Mouse (Mus musculus): Measurements from ENCODE around the gene Wdr48.

Wdr48 gene

GRCm38 (mm10) chr9:119923462-119923861, 28.8 kb downstream of the Wdr48 start:
- in situ Hi-C loops (cut with MboI, MseI), result no loop called here

GRCm38 (mm10) chr9:119925120-119925657, 30.5 kb downstream of the Wdr48 start:
- in situ Hi-C loops (cut with MboI, MseI), result no loop called here

GRCm38 (mm10) chr9:119925729-119926128, 31.1 kb downstream of the Wdr48 start:
- in situ Hi-C loops (cut with MboI, MseI), result no loop called here

GRCm38 (mm10) chr9:119926497-119926896, 31.8 kb downstream of the Wdr48 start:
- in situ Hi-C loops (cut with MboI, MseI), result no loop called here

DNA sequence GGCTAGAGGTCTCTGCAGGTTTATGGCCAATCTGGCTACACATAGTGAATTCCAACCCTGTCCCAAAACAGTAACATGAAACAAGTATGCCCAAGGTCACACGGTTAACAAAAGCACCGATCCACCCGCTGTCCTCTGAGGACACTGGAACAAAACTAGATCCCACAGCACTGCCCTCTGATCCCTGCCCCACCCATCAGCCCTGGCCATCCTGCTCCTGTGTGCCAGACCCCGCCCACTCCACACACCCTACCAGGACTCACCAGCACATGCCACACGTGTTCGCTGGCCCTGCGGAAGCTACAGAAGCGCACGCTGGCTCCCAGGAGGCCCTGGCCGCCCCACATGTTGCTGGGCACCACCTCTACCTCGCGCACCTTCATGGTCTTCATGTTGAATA, 37.7 kb downstream of the Wdr48 start:
- in situ Hi-C loops (cut with MboI, MseI), result no loop called here

DNA sequence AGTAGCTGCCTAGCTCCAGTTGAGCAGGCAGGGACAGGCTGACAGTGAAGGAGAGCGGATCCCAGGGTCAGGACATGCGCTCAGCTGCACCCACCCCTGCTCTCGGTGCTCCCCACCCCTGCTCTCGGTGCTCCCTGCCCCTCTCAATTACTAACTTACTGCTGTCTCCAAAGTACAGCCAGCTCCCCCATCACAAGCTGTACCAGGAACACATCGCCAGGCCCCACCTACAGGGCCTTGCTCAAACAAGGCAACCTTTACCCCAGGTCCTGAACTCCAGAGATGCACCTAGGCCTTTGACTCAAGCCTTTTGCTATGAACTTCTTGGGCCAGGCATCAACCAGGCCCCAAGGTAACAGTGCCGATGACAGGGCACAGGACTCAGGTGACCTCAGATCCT, 39.0 kb downstream of the Wdr48 start:
- in situ Hi-C loops (cut with MboI, MseI), result no loop called here

DNA sequence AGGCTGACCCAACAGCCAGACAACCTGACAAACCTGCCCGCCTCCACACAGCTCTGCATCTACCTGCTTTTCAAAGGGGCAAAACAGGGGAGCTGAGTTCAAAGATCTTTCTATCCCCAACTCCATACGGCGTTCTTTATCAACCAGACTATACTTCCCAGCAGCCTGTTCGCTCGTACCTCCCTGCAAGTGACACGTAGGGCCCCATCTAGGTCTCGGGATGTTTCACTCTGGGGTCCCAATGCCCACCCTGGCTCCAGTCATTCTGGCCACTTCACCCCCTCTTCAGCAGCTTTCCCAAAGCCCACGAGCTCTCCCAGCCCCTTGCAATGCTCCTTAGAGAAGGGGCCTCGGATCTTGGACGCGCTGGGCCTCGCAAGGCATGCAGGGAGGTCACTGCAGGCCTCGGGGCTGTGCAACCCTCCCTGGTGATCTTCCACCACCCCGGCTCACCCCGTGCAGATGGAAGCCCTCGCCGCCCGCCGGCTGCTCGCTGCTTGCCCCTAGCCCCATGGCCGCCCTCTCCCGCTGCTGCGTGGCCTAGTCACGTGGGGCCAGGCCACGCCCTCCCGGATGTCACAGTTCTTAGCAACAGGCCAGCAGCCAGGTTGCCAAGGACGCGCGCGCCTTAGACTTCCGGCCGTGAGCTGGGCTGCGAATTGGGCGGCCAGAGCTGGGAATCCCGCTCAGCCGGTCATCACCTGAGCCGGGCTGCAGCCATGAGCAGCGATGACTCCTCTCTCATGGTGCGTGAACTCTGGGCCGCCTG, 42.5 kb downstream of the Wdr48 start, which contains the start of the genes Gorasp1 and Ttc21a:
Gene Gorasp1 (minus strand): TSS at position 561 of the 769 bp plus-strand sequence.
Gene Ttc21a (plus strand): TSS at position 602 of the 769 bp plus-strand sequence.
- in situ Hi-C loops (cut with MboI, MseI), result no loop called here

DNA sequence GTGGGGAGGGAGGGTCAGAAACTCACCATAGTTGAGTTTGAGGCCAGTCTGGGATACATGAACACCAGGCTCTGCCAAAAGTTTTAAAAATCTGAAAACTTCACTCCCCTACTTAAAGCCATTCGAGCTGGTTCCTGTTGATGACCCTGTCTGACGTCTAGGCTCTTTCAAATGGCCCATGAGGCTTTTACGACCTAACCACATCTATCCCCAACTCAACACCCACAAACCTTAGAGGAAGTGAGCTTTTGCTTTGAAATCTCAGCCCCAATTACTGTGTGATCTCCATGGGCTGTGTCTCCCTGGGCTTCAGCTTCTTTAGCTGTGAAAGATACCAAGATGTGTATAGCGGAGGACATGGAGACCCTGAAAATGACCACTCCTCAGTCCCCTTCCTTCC, 43.8 kb downstream of the Wdr48 start:
- in situ Hi-C loops (cut with MboI, MseI), result no loop called here

DNA sequence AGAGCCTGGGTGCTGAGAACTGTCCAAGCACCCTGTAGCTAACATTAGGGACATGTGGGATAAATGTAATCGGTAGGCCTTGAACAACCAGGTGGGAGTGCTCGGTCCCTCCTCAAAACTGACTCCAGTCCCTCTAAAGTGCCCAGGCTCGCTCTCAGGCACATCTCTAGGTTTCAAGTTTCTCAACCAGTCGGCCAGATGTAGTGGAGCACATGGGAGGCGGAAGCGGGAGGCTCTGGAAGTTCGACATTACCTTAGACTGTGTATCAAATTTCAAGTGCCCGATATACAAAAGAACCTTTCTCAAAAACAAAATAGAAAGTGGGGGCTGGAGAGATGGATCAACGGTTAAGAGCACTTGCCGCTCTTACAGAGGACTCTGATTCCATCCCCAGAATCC, 45.0 kb downstream of the Wdr48 start:
- in situ Hi-C loops (cut with MboI, MseI), result no loop called here

- in situ Hi-C loops (cut with MboI, MseI), result no loop called here
These were observed 46.7 kb downstream of the Wdr48 start for GRCm38 (mm10) chr9:119941407-119941806.

- in situ Hi-C loops (cut with MboI, MseI), result no loop called here
These were observed 47.2 kb downstream of the Wdr48 start for GRCm38 (mm10) chr9:119941861-119942260.

- in situ Hi-C loops (cut with MboI, MseI), result no loop called here
These were observed 48.6 kb downstream of the Wdr48 start for GRCm38 (mm10) chr9:119943326-119943725.

DNA sequence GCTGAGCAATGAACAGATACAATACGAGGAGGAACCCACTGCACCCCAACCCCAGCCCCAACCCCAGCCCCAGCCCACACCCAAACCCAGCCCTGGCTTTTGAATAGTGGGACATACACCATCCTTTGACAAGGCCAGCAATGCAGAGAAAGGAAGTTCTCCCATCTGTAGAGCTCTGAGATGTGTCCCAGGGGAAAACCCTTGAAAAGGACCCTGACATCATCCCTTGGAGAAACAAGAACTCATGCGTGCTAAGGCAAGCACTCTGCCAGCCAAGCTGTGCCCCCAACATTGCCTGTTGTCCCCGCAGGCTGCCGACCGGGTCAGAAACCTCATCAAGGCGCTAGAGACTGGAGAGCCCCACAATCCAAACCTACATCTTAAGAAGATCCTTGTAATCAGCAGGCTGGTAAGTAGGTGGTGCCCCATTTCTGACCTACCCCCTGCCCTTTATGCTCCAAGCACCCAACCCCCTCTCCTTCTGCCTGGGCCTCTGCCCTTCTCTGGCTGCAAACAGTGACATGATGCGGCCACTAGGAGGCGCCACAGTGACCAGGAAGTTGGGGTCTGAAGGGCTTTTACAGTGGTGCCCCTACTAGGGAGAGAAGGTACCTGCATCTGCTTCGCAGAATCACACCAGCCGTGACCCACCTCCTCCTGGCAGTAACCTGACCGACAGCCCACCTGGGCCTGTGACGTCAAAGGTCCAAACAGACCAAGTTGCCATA, 50.7 kb downstream of the Wdr48 start:
- in situ Hi-C loops (cut with MboI, MseI), result no loop called here

GRCm38 (mm10) chr9:119948804-119949203, 54.1 kb downstream of the Wdr48 start:
- in situ Hi-C loops (cut with MboI, MseI), result no loop called here

DNA sequence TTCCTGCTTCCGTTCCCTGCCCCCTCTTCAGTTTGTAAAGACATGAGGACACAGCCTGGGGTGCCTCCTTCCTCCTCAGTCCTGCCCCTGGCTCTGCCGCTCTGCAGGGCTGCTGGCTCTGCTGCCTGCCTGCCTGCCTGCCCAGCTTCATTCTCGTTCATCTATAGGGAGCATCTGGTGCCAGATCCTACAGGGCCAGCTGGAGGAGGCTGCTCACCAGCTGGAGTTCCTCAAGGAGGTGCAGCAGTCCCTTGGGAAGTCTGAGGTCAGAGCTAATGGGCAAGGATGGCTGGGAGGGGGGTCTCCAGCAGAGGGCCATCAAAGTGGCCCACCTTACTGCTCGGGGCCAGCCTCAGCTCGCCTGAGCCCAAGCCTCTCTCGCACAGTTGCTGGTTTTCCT, 55.8 kb downstream of the Wdr48 start:
- in situ Hi-C loops (cut with MboI, MseI), result no loop called here

DNA sequence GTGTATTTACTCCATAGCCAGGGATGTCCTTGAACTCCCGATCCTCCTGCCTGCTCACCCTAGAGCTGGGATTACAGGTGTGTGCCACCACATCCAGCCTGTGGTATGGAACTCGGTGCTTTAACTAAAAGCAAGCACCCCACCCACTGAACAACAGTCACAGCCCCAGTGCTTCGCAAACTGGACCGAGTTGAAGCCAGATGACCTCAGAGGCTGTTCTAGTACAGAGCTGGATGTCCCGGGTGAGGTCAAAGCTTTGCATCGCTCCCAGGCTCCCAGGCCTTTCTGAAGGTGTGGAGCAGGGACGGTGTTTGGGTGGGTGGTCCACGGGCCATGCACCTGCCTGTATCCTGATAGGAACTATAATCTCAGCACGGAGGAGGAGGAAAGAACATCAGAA, 56.7 kb downstream of the Wdr48 start:
- in situ Hi-C loops (cut with MboI, MseI), result no loop called here

DNA sequence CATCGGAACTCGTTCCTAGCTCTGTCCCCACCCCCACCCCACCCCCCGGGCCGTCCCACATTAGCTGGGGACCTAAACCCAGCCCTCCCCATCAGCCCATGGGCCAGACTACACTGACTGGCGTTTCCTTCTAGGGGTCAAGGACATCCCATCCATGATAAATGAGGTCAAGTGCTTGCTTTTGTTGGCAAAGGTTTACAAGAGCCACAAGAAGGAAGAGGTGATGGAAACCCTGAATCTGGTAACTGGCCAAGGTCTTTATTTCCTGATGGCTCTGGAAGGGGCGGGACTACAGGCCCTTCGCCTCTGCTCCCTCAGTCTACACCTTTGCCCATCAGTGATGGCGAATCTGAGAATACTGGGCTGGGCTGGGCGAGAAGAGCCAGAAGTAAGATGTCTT, 64.2 kb downstream of the Wdr48 start:
- in situ Hi-C loops (cut with MboI, MseI), result no loop called here

DNA sequence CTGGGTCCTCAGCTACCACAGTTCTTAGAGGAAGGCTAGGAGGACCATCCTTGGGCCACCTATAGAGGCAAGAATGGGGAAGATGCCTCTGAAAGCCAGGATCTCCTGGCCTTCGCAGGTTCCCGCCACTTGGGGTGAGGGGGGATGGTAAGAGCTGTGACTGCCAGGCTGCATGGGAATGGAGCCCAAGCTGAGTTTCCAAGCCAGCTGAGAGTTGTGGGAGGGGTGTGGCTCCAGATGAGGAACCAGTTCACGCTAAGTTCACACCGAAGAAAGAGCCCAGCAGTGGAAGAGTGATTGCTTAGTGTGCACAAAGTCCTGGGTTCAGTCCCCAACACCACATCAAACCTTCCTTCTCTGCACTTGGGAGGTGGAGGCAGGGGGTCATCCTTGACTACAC, 67.5 kb downstream of the Wdr48 start:
- in situ Hi-C loops (cut with MboI, MseI), result no loop called here

- in situ Hi-C loops (cut with MboI, MseI), result no loop called here
These were observed 68.4 kb downstream of the Wdr48 start for GRCm38 (mm10) chr9:119962987-119963667.

GRCm38 (mm10) chr9:119964206-119964605, 69.5 kb downstream of the Wdr48 start:
- in situ Hi-C loops (cut with MboI, MseI), result no loop called here

GRCm38 (mm10) chr9:119965186-119965585, 70.5 kb downstream of the Wdr48 start:
- in situ Hi-C loops (cut with MboI, MseI), result no loop called here

GRCm38 (mm10) chr9:119966221-119966910, 71.7 kb downstream of the Wdr48 start:
- in situ Hi-C loops (cut with MboI, MseI), result no loop called here
